Mouse (Mus musculus) stomach, postnatal 0 days (tissue): ENCODE measurements at regions not wholly inside any gene's neighbourhood (a gene's known extent, or its start where the extent isn't known, plus 50 kb on each side); places are given as distances from the start of the nearest gene placed in this dataset.

Experiments used
- ATAC-seq: fragments of 200-750 bp; cut with Nextera tagmentation; 2 replicates; pipeline ENCODE4 v1.8.0; 2017; ENCODE audit not compliant: low FRiP score, low TSS enrichment
- DNase-seq: peaks from one replicate; pipeline ENCODE4 v3.0.0-alpha.2; 2016; ENCODE audit warnings: low spot score
- H3K27ac ChIP-seq: fragments of 300-500 bp; sonication (generic); replicated peaks from 2 replicates; pipeline ENCODE4 v1.5.1; 2014; ENCODE audit warnings: mild to moderate bottlenecking, control low read depth
- H3K27me3 ChIP-seq: fragments of 300-500 bp; sonication (generic); 2 replicates; pipeline ENCODE4 v1.6.1; 2014; ENCODE audit warnings: low read length; ENCODE audit not compliant: control insufficient read depth, insufficient read depth
- H3K36me3 ChIP-seq: fragments of 300-500 bp; sonication (generic); 2 replicates; pipeline ENCODE4 v1.6.1; 2014; ENCODE audit warnings: low read length, mixed read lengths; ENCODE audit not compliant: control insufficient read depth, insufficient read depth
- H3K4me1 ChIP-seq: fragments of 300-500 bp; sonication (generic); replicated peaks from 2 replicates; pipeline ENCODE4 v1.6.1; 2014; ENCODE audit warnings: antibody characterized with exemption; ENCODE audit not compliant: control insufficient read depth, insufficient read depth
- H3K4me2 ChIP-seq: fragments of 300-500 bp; sonication (generic); replicated peaks from 2 replicates; pipeline ENCODE4 v1.6.1; 2014; ENCODE audit warnings: low read depth, mild to moderate bottlenecking, control low read depth, moderate library complexity
- H3K4me3 ChIP-seq: fragments of 300-500 bp; sonication (generic); 2 replicates; pipeline ENCODE4 v1.5.1; 2014; ENCODE audit warnings: low read depth, low read length, control low read depth
- H3K9ac ChIP-seq: fragments of 300-500 bp; sonication (generic); 2 replicates; pipeline ENCODE4 v1.6.1; 2014; ENCODE audit warnings: mild to moderate bottlenecking, low read length, control low read depth, mixed read lengths
- H3K9me3 ChIP-seq: fragments of 300-500 bp; sonication (generic); 2 replicates; pipeline ENCODE4 v1.6.1; 2016; ENCODE audit warnings: low read length; ENCODE audit not compliant: control insufficient read depth
- CTCF ChIP-seq: IDR thresholded peaks from 2 replicates; pipeline ENCODE4 v1.5.1; 2016; ENCODE audit warnings: antibody characterized with exemption, low read depth, mild to moderate bottlenecking, moderate library complexity
- EP300 ChIP-seq: optimal IDR thresholded peaks from 2 replicates; pipeline ENCODE3; 2016; ENCODE audit warnings: antibody characterized with exemption
- WGBS: fragments of 180-500 bp; shearing (Covaris S2); extraction: QIAGEN DNeasy Blood & Tissue Kit; methylation state at CpG from one replicate; pipeline ENCODE4 v1.1.7; 2014; 5-methylcytosine and 5-hydroxymethylcytosine counted together

DNA sequence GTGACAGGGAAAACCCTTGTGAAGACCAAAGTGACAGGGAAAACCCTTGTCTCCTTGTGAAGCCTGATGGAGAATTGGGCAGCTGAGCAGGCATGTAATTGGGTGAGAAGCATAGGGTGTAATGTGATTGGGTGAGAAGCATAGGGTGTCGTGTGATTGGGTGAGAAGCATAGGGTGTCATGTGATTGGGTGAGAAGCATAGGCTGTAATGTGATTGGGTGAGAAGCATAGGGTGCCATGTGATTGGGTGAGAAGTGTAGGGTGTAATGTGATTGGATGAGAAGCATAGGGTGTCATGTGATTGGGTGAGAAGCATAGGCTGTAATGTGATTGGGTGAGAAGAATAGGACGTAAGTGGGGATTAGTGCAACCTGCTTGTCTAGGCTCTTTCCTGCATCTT, 67.5 kb downstream of the Enc1 start:
- Histone ChIP-seq H3K4me1 (0 out of 2 replicates have a peak, but pooled peaks cover 7% of the 10 kb centered on the region), H3K4me2 (no peak overlapping the region), H3K27ac (no peak overlapping the region), H3K27me3 (no peaks in the 10 kb centered on the region), H3K4me3 (no peak overlapping the region), H3K9me3 (no peaks in the 10 kb centered on the region), H3K36me3 (no peaks in the 10 kb centered on the region), H3K9ac (no peak overlapping the region)
- 87% methylated on average over 2 of the region's 2 CpGs for WGBS
- no peak for TF ChIP-seq CTCF
- TF ChIP-seq EP300 = no peak
- no peak for DNase-seq
- ATAC-seq = no peak
